Mouse (Mus musculus) thymus, adult 2 months (tissue): Measurements from ENCODE around the gene Armc10.

Experiments
- CTCF ChIP-seq: fragments of 200-500 bp; IDR thresholded peaks from 2 replicates; pipeline ENCODE4 v1.5.1; 2012; ENCODE audit warnings: mild to moderate bottlenecking, control low read depth, low read length, moderate library complexity, borderline replicate concordance; ENCODE audit not compliant: control insufficient read depth, poor library complexity, insufficient read depth; ENCODE audit errors: extremely low read depth
- POLR2A ChIP-seq: fragments of 200-500 bp; IDR thresholded peaks from 2 replicates; pipeline ENCODE4 v1.6.1; 2012; ENCODE audit warnings: mild to moderate bottlenecking, low read length, control low read depth, moderate library complexity; ENCODE audit not compliant: control insufficient read depth, poor library complexity, insufficient read depth; ENCODE audit errors: extremely low read depth

DNA sequence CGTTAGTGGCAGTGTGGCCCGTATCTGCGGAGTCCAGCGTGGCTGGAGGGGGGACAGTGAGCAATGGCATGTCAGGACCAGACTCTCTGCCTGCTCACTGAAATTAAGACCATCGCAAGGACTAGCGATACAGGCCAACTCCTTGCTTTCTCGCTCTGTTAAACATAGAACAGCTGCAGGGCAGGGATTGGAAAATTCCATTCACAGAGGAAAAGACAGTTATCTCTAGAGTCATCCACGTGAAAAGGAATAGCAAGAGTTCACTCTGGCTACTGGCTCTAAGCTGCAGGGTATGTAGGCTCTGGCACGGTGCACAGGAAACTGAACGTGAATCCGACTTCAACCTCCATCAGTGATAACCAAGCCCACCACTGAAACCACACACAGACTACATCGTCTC is 29.4 kb downstream of the Armc10 start:
- TF ChIP-seq POLR2A (no peak), CTCF (no peak)
